Mouse (Mus musculus): ENCODE measurements at regions not wholly inside any gene's neighbourhood (a gene's known extent, or its start where the extent isn't known, plus 50 kb on each side); places are given as distances from the start of the nearest gene placed in this dataset.

DNA sequence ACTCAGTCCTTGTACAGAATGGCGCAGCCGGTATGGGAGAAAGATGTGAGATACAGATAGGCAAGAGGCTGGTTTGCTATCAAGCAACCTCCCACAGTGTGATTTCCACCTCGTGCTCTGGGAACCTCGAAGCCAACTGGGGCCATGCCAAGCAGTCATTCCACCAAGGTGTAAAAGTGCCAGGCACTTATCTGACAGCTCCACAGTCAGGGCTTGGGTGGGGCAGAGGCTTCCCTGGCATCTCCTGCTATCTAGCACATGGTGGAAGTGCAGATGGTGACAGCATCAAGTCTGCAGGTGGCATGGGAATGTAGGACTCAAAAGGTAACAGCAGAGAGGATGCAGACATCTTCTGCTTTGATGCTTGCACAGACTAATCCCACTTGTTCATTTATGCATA is 116.7 kb upstream of the Sh3bp4 start:
- dilution Hi-C loops (cut with MboI; ENCODE audit: extremely low pct_ligation_motif_present, extremely low pct_unique_long_range_greater_than_20kb, low sequenced_read_pairs): no loop called here

DNA sequence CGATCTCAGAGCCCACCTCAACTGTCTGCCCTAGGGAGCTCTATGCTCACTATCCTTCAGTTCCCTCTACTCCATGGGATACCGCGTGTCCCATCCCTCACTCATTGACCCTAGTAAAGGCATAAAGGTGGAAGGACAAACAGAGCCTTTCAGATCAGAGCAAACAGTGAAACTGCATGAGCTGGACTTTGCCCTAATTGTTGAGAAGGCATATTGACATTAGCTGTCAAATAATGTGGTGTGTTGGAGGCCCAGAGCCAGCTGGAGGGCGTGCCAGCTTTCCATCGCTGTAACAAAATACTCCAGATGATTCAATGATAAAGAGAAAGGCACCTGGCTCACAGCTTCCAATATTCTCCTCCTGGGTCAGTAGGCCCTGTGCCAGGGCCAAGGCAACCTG is 115.4 kb upstream of the Sh3bp4 start:
- Histone ChIP-seq H3K27ac (ENCODE audit: insufficient read depth, low read depth) (no peak overlapping the region), H3K9me3 (replicated peaks; ENCODE audit: low read length) (peaks cover 71% of the 10 kb centered on the region), H3K4me2 (ENCODE audit: insufficient read depth, low read depth, poor library complexity, severe bottlenecking) (no peak overlapping the region), H3K4me1 (ENCODE audit: control insufficient read depth in 1 of 2, insufficient read depth in 2 of 2) (no peaks in the 10 kb centered on the region), H3K4me3 (replicated peaks in 1 of 3; ENCODE audit: low read depth in 2 of 3, low read length in 2 of 3, poor library complexity in 1 of 3) (no peak overlapping the region), H3K9ac (ENCODE audit: insufficient read depth, low read depth) (no peak overlapping the region), H3K27me3 (replicated peaks) (no peaks in the 10 kb centered on the region), H3K79me2 (replicated peaks; ENCODE audit: control insufficient read depth, extremely low read depth, insufficient read depth, poor library complexity, severe bottlenecking) (no peaks in the 10 kb centered on the region), H3K36me3 (replicated peaks in 1 of 2; ENCODE audit: control insufficient read depth in 1 of 2, insufficient read depth in 1 of 2, low read length in 1 of 2) (no peaks in the 10 kb centered on the region)
- TF ChIP-seq E2F4 (IDR thresholded peaks at IDR 0.05; ENCODE audit: insufficient replicate concordance, low read depth, low read length) (no peak), MXI1 (IDR thresholded peaks at IDR 0.05; ENCODE audit: low read depth, low read length) (no peak), USF1 (IDR thresholded peaks at IDR 0.05; ENCODE audit: low read depth, low read length) (no peak), ZMIZ1 (IDR thresholded peaks at IDR 0.05; ENCODE audit: low read depth, low read length) (no peak), MAZ (IDR thresholded peaks at IDR 0.05; ENCODE audit: low read depth, low read length) (no peak), IRF4 (IDR thresholded peaks at IDR 0.05; ENCODE audit: low read depth, low read length) (no peak), PAX5 (IDR thresholded peaks at IDR 0.05; ENCODE audit: low read length) (no peak), SMC3 (IDR thresholded peaks at IDR 0.05; ENCODE audit: low read depth, low read length) (no peak), SIN3A (IDR thresholded peaks at IDR 0.05; ENCODE audit: low read length) (no peak), TCF12 (IDR thresholded peaks at IDR 0.05; ENCODE audit: low read depth, low read length) (no peak), MYC (IDR thresholded peaks at IDR 0.05; ENCODE audit: low read depth, low read length) (no peak), ELF1 (IDR thresholded peaks at IDR 0.05; ENCODE audit: low read depth, low read length) (no peak), MEF2A (IDR thresholded peaks at IDR 0.05; ENCODE audit: borderline replicate concordance, low read depth, low read length) (no peak), ZC3H11A (IDR thresholded peaks at IDR 0.05; ENCODE audit: low read depth, low read length) (no peak), POLR2A (IDR thresholded peaks at IDR 0.05; ENCODE audit: low read depth, low read length) (no peak), ZKSCAN1 (IDR thresholded peaks at IDR 0.05; ENCODE audit: borderline replicate concordance, low read depth, low read length) (no peak), NELFE (IDR thresholded peaks at IDR 0.05; ENCODE audit: low read depth, low read length) (no peak), JUN (IDR thresholded peaks at IDR 0.05; ENCODE audit: insufficient read depth, low read depth, low read length) (no peak), ZNF384 (IDR thresholded peaks at IDR 0.05; ENCODE audit: low read depth, low read length) (no peak)
- DNase-seq (ENCODE audit: extremely low read depth): no peak
- dilution Hi-C loops (cut with MboI; ENCODE audit: extremely low pct_ligation_motif_present, extremely low pct_unique_long_range_greater_than_20kb, low sequenced_read_pairs): no loop called here
- in situ Hi-C loops (cut with MboI; ENCODE audit: low pct_ligation_motif_present, low pct_unique_long_range_greater_than_20kb, low sequenced_read_pairs): no loop called here

More for the DNA sequence above, 116.7 kb upstream of the Sh3bp4 start:
- DNase-seq (ENCODE audit: extremely low read depth): no peak
- Histone ChIP-seq H3K36me3 (replicated peaks in 1 of 2; ENCODE audit: control insufficient read depth in 1 of 2, insufficient read depth in 1 of 2, low read length in 1 of 2) (no peaks in the 10 kb centered on the region), H3K4me1 (ENCODE audit: control insufficient read depth in 1 of 2, insufficient read depth in 2 of 2) (no peaks in the 10 kb centered on the region), H3K27ac (ENCODE audit: insufficient read depth, low read depth) (no peak overlapping the region), H3K79me2 (replicated peaks; ENCODE audit: control insufficient read depth, extremely low read depth, insufficient read depth, poor library complexity, severe bottlenecking) (no peaks in the 10 kb centered on the region), H3K4me2 (ENCODE audit: insufficient read depth, low read depth, poor library complexity, severe bottlenecking) (no peak overlapping the region), H3K9ac (ENCODE audit: insufficient read depth, low read depth) (no peak overlapping the region), H3K27me3 (replicated peaks) (no peaks in the 10 kb centered on the region), H3K9me3 (replicated peaks; ENCODE audit: low read length) (peaks cover 69% of the 10 kb centered on the region), H3K4me3 (replicated peaks in 1 of 3; ENCODE audit: low read depth in 2 of 3, low read length in 2 of 3, poor library complexity in 1 of 3) (no peak overlapping the region)
- TF ChIP-seq ZMIZ1 (IDR thresholded peaks at IDR 0.05; ENCODE audit: low read depth, low read length): no peak
- TF ChIP-seq KAT2A (IDR thresholded peaks at IDR 0.05; ENCODE audit: insufficient replicate concordance, low read length): no peak
- TF ChIP-seq NRF1 (IDR thresholded peaks at IDR 0.05; ENCODE audit: low read depth, low read length): no peak
- no peak for TF ChIP-seq ZNF384 (IDR thresholded peaks at IDR 0.05; ENCODE audit: low read depth, low read length)
- TF ChIP-seq RAD21 (IDR thresholded peaks at IDR 0.05; ENCODE audit: low read depth, low read length): no peak
- no peak for TF ChIP-seq E2F4 (IDR thresholded peaks at IDR 0.05; ENCODE audit: insufficient replicate concordance, low read depth, low read length)
- no peak for TF ChIP-seq ZC3H11A (IDR thresholded peaks at IDR 0.05; ENCODE audit: low read depth, low read length)
- TF ChIP-seq CHD1 (IDR thresholded peaks at IDR 0.05; ENCODE audit: low read depth, low read length): no peak
- no peak for TF ChIP-seq TBP (conservative IDR thresholded peaks at IDR 0.05; ENCODE audit: low read depth, low read length)
- TF ChIP-seq HCFC1 (IDR thresholded peaks at IDR 0.05; ENCODE audit: low read depth, low read length): no peak
- TF ChIP-seq EP300 (IDR thresholded peaks at IDR 0.05; ENCODE audit: low read length): no peak
- TF ChIP-seq RCOR1 (conservative IDR thresholded peaks at IDR 0.05; ENCODE audit: low read depth, low read length): no peak
- no peak for TF ChIP-seq TCF12 (IDR thresholded peaks at IDR 0.05; ENCODE audit: low read depth, low read length)
- TF ChIP-seq SMC3 (IDR thresholded peaks at IDR 0.05; ENCODE audit: low read depth, low read length): no peak
- in situ Hi-C loops (cut with MboI; ENCODE audit: low pct_ligation_motif_present, low pct_unique_long_range_greater_than_20kb, low sequenced_read_pairs): no loop called here
